Mouse (Mus musculus): ENCODE results near the gene 4930451I11Rik. TPM values are rescaled to one million over a fixed set of nuclear protein-coding genes. Genes with fewer than 3 reads are reported as not detected.

The 4930451I11Rik gene
- total RNA-seq, 2 experiments from 2014 or later: not detected

DNA sequence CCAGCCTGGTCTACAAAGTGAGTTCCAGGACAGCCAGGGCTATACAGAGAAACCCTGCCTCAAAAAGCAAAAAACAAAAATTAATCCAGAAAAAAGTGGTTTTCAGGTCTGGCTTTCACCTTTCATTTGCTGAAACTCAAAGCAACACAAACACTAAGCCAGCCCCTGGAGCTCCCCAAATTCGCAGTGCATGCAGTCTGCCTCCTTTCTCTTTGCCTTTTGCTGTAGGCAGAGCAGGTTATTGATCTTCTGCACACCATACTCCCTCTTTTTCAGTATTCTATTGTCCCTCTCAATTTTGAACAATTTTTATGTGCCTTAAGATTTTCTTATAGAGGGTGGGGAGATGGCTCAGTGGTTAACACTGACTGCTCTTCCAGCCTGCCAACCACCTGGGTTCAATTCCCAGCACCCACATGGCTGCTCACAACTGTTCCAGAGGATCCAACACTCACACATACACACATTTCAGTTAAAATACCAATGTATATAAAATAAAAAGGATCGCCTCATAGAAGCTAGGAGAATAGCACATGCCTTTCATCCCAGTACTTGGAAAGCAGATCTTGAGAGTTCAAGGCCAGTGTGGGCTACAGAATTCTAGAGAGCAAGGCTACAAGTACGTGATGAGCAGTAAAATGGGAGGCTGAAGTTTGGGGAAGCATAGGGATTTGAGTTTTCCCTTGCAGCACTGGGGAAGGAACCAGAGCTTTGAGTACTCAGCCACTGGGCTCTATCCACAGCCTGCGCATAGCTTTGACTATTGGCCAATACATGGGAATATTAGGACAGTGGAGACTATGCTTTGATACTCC is 37.8 kb downstream of the 4930451I11Rik start:
- intact Hi-C loops (cut with DNase I): no loop called here
- no peak for DNase-seq (ENCODE audit: extremely low spot score in 1 of 2, low spot score in 2 of 2)

DNA sequence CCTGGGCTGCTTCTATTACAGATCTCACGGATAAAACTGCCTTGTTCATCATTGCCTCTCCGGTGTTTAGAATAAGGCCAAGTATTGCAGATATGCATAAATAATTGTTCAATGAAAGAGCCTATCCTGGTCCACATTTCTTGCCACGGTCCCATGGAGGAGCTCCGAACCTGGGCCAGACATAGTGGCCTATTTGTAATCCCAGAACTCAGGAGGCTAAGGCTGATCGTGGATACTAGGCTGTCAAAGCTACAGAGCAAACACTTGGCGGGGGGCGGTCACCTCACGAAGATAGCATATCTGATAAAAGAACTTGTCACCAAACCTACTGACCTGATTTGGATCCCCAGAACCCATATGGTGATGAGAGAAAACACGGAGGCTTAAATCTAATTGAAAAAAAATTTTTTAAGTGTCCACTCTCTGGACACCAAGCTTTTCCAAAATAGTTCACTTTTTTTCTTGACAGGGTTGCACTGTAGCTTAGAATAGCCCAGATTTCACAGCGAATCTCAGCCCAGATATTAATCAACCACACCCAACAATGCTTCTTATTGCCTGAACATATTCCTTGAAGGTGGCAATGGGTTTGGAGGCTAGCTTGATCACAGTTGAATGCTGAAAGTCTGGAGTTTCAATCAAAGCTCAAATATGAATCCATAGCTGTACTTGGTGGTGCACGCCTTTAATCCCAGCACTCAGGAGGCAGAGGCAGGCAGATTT is 38.6 kb downstream of the 4930451I11Rik start:
- intact Hi-C loops (cut with DNase I): no loop called here

DNA sequence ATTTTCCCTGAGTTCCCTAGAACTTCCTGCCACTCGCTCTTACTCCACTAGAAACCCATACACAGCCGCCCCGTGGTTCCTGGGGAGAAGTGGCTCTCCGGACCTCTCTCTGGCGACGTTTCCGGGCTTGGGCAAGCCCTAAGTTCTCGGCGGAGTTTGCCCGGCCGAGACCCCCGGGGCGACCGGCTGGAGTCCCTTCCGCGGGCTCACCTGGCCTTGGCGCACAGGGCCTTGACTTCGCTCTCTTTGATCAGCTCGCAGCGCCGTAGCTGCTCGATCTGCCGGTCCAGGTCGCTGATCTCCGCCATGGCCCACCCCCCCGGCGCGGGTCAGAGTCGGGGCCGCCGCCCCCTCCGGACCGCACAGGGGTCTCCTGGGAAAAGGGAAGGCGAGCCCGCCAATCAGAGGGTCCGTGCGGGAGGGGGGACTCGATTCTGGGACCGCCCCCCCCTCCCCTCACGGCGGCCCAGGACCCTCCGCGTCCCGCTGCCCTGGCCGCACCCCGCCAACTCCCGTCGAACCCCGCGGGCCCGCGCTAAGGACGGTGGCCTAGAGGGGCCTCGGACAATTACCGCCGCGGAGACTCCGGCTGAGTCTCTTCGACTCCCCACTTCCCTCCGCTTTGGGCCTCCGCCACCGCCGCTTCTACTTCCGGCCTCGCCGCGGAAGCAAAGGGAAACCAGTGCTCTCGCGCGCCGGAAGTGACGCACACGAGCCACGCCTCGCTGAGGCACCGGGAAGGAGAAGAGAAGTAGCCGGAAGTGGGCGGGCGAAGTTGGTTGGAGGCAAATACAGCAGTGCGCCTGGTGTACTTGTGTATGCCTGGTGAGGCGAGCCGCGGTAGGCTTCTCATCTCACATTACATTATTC is 39.4 kb downstream of the 4930451I11Rik start, which contains the start of gene Ppp4c:
Gene Ppp4c (minus strand): TSS at position 646 of the 870 bp plus-strand sequence.
- intact Hi-C loops (cut with DNase I): no loop called here
- peak; percentile 95 to 99 for DNase-seq (ENCODE audit: extremely low spot score in 1 of 2, low spot score in 2 of 2)

More for the DNA sequence above, 38.6 kb downstream of the 4930451I11Rik start:
- no peak for DNase-seq (ENCODE audit: extremely low spot score in 1 of 2, low spot score in 2 of 2)

DNA sequence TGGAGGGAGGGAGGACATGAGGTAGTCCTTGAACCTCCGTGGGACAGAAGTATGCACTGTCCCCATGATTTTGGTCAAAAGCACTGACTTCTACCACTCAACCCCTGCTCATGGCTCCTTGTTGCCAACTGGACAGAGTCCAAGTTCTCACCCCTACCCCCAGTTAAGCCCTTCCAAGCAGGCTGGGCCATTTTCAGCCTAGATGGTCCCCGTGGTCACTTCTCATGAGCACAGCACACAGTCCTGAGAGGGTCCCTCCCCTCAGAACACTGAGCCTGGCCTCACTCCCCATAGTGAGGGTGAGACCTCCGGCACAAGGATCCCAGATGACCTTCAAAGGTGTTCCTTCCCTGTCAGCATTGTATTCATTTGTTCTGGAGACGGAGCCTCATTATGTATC is 42.3 kb downstream of the 4930451I11Rik start:
- intact Hi-C loops (cut with DNase I): no loop called here
- no peak for DNase-seq (ENCODE audit: extremely low spot score in 1 of 2, low spot score in 2 of 2)

DNA sequence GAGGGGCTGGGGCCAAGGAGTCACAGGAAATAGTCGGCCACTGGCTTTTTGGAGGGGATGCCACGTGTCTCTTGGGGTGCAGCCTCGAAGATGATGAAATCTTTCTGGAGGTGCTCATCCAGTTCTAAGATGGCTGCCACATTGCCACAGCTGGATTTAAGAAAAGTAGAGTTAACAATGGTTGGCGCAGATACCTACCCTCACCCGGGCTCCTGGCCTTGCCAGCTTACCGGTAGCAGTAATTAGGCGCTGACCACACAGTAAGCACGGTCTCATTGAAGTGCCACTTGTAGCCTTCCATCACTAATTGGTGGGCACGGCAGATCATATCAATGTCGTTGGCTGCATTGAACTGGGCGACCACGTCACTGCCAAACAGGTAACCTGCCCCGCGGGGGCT is 45.3 kb downstream of the 4930451I11Rik start:
- intact Hi-C loops (cut with DNase I): no loop called here
- DNase-seq (ENCODE audit: extremely low spot score in 1 of 2, low spot score in 2 of 2): no peak

DNA sequence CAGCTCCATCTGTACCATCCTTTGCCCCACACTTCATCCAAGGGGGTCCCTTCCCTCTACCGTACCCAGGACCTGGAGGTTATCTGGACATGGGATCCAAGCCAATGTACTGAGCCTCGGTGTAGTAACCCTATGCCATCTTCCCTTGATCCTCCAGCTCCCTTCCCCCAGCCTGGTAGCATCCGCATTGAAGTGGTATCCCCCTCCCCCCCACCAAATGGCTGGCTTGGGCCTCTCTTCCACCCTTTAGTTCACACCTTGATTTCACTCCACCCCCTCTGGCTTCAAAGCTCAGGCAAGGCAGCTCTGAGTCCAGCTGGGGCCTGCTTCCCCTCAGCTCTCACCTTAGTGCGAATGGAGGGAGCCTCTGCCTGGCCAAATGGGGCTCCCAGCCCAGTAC is 46.4 kb downstream of the 4930451I11Rik start:
- no peak for DNase-seq (ENCODE audit: extremely low spot score in 1 of 2, low spot score in 2 of 2)
- intact Hi-C loops (cut with DNase I): no loop called here

DNA sequence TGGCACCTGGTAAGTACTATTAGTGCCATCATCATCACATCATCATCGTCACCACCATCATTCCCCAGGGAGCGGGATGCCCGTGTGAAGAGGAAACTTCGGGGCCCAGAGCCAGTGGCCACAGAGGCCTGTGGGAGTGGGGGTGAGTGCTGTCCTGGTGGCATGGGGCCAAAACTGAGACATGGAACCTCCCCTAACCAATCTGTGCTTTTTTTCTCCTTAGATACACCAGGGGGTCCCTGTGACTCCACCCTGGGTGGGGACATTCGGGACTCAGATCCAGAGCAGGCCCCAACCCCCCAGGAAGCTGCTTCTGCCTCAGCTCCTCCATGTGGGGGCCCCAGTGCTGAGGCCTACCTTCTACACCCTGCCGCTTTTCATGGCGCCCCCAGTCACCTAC is 47.0 kb downstream of the 4930451I11Rik start:
- DNase-seq (ENCODE audit: extremely low spot score in 1 of 2, low spot score in 2 of 2): no peak
- intact Hi-C loops (cut with DNase I): no loop called here

DNA sequence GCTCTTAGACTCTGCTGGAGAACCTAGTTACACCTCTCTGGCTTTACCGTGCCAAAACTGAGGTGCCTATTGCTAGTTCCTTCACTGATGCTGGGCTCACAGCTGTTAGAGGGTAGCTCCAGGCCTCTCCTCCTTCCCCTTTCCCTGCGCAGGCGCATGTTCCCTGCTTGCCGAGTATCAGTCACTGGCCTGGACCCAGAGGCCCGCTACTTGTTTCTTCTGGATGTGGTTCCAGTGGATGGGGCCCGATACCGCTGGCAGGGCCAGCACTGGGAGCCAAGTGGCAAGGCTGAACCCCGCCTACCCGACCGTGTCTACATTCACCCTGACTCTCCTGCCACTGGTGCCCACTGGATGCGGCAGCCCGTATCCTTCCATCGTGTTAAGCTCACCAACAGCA is 48.7 kb downstream of the 4930451I11Rik start:
- intact Hi-C loops (cut with DNase I): no loop called here

DNA sequence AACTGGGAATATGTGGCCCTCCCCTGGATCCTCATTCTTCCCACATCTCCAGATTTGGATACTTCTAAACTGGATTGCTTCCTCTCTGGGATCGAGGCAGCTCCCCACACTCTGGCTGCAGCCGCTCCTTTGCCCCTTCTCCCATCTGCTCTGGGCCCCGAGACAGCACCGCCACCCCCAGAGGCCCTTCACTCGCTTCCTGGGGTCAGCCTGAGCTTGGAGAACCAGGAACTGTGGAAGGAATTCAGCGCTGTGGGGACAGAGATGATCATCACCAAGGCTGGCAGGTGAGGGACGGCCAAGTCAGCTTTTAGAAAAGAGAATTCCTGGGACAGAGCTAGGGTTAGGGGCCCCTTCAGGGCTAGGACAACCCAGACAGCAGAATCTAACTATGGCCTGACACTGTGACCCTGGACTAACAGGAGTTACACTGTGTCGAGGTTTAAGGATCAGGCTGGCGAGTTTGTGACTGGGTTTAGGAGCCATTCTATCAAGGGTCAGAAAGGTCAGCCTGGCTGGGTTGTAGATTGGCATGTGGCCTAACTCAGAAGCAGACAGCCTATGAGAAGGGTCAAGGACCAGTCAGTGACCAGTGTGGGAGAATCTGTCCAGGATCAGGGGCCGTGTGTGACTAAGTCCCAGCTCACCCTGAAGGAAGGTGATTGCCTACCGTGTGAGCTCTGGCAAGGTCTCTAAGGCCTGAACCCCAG is 49.6 kb downstream of the 4930451I11Rik start:
- no peak for DNase-seq (ENCODE audit: extremely low spot score in 1 of 2, low spot score in 2 of 2)
- intact Hi-C loops (cut with DNase I): no loop called here

More for the DNA sequence above, 48.7 kb downstream of the 4930451I11Rik start:
- DNase-seq (ENCODE audit: extremely low spot score in 1 of 2, low spot score in 2 of 2): no peak

DNA sequence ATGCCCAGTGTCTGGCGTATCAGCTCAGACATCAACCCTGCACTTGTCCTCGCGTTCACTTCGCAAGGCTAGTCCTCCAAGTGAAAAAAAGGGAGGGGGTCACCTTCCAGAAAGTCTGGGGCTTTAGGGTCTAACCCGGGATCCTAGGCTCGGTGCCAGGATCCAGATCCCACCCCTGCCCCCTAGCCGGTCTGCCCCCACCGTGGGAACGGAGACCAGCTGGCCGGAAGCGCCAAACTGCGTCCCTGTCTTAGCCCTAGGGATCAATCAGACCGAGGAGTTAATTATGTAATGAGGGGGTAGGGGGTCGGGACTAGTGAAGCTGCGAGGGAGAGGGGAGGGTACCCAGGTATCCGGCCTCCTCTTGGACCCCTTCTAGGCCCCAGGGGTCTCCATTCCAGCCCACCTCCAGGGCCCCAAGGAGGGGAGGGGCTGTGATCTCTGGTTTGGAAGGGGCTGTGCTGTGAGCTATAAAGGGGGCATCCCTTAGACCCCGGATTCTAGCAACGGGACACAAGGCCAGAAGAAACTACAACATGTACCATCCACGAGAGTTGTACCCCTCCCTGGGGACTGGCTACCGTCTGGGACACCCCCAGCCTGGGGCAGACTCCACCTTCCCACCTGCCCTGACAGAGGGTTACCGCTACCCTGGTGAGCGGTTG is 50.3 kb downstream of the 4930451I11Rik start, which contains the start of gene Tbx6:
Gene Tbx6 (plus strand): TSS at position 513 of the 665 bp plus-strand sequence.
- DNase-seq (ENCODE audit: extremely low spot score in 1 of 2, low spot score in 2 of 2): peak in 1 of 2 experiments; percentile 79
- intact Hi-C loops (cut with DNase I): no loop called here

Other genes with a start within 250 kb of the 4930451I11Rik start
- 1 to 10 TPM in 1 of 2 experiments, under 1 TPM in 1; 0.97 to 1.1 TPM for gene Apobr, start 246.7 kb downstream of the 4930451I11Rik start, total RNA-seq (2021)
- 10 to 100 TPM; 21.2 to 22.1 TPM for gene Cln3, start 245.8 kb downstream of the 4930451I11Rik start, total RNA-seq (2021)
- not detected for gene Il27, start 236.7 kb downstream of the 4930451I11Rik start, total RNA-seq (2021)
- 1 to 10 TPM; 8.7 to 8.9 TPM for gene Nupr1, start 200.8 kb downstream of the 4930451I11Rik start, total RNA-seq (2021)
- gene Sgf29, start 182.3 kb downstream of the 4930451I11Rik start, total RNA-seq (2021): 10 to 100 TPM; 32.8 to 42.3 TPM
- gene Sult1a1, start 155.2 kb downstream of the 4930451I11Rik start, total RNA-seq (2021): 1 to 10 TPM; 2.7 to 8.2 TPM
- gene Bola2, start 136.2 kb downstream of the 4930451I11Rik start, total RNA-seq (2021): 100 to 1,000 TPM; 118 to 124 TPM
- 10 to 100 TPM; 21.6 to 22.5 TPM for gene Slx1b, start 135.9 kb downstream of the 4930451I11Rik start, total RNA-seq (2021)
- gene Coro1a, start 123.9 kb downstream of the 4930451I11Rik start, total RNA-seq (2021): 100 to 1,000 TPM; 178 to 199 TPM
- 100 to 1,000 TPM; 260 to 263 TPM for gene Mapk3, start 72.0 kb downstream of the 4930451I11Rik start, total RNA-seq (2021)
- 1 to 10 TPM; 2.6 to 3.5 TPM for gene Gdpd3, start 65.3 kb downstream of the 4930451I11Rik start, total RNA-seq (2021)
- 100 to 1,000 TPM; 167 to 169 TPM for gene Ypel3, start 54.7 kb downstream of the 4930451I11Rik start, total RNA-seq (2021)
- under 1 TPM; 0.21 to 0.41 TPM for gene Tbx6, start 50.2 kb downstream of the 4930451I11Rik start, total RNA-seq (2021)
- gene Ppp4c, start 39.1 kb downstream of the 4930451I11Rik start, total RNA-seq (2021): 10 to 100 TPM; 54.4 to 56.2 TPM
- gene Fam57b, start 34.0 kb downstream of the 4930451I11Rik start, total RNA-seq (2021): 100 to 1,000 TPM; 135 to 141 TPM
- gene Doc2a, start 15.8 kb upstream of the 4930451I11Rik start, total RNA-seq (2021): 10 to 100 TPM; 74.1 to 80.3 TPM
- 10 to 100 TPM; 32.4 to 41.1 TPM for gene Hirip3, start 30.3 kb upstream of the 4930451I11Rik start, total RNA-seq (2021)
- 10 to 100 TPM; 51.5 to 56.4 TPM for gene Ino80e, start 30.7 kb upstream of the 4930451I11Rik start, total RNA-seq (2021)
- gene Taok2, start 53.1 kb upstream of the 4930451I11Rik start, total RNA-seq (2021): 100 to 1,000 TPM; 161 to 168 TPM
- 10 to 100 TPM; 22.4 to 25.2 TPM for gene Tmem219, start 91.3 kb upstream of the 4930451I11Rik start, total RNA-seq (2021)
- 100 to 1,000 TPM; 143 to 150 TPM for gene Kctd13, start 97.2 kb upstream of the 4930451I11Rik start, total RNA-seq (2021)
- gene Asphd1, start 117.9 kb upstream of the 4930451I11Rik start, total RNA-seq (2021): 10 to 100 TPM; 49.0 to 58.8 TPM
- 100 to 1,000 TPM; 306 to 312 TPM for gene Sez6l2, start 118.9 kb upstream of the 4930451I11Rik start, total RNA-seq (2021)
- 100 to 1,000 TPM; 163 to 166 TPM for gene Cdipt, start 144.3 kb upstream of the 4930451I11Rik start, total RNA-seq (2021)
- under 1 TPM in 1 of 2 experiments, not detected in 1; 0.17 TPM for gene Cdiptos, start 144.5 kb upstream of the 4930451I11Rik start, total RNA-seq (2021)
- gene Mvp, start 183.0 kb upstream of the 4930451I11Rik start, total RNA-seq (2021): 1 to 10 TPM; 4.4 to 4.5 TPM
- gene Pagr1b, start 184.8 kb upstream of the 4930451I11Rik start, total RNA-seq (2021): under 1 TPM in 1 of 2 experiments, not detected in 1; 0.94 TPM
- 10 to 100 TPM; 17.1 to 17.7 TPM for gene Pagr1a, start 185.7 kb upstream of the 4930451I11Rik start, total RNA-seq (2021)
- gene Gm42742, start 189.5 kb upstream of the 4930451I11Rik start, total RNA-seq (2021): 10 to 100 TPM; 38.9 to 40.8 TPM
- 100 to 1,000 TPM; 182 to 196 TPM for gene Prrt2, start 189.6 kb upstream of the 4930451I11Rik start, total RNA-seq (2021)
- gene Maz, start 195.4 kb upstream of the 4930451I11Rik start, total RNA-seq (2021): 100 to 1,000 TPM; 265 to 274 TPM
- gene Kif22, start 210.8 kb upstream of the 4930451I11Rik start, total RNA-seq (2021): 1 to 10 TPM; 8.8 to 9.8 TPM